Mouse (Mus musculus) kidney, adult 18-20 months (tissue): ENCODE measurements around the gene Atpif1.
"Not testable (repeated sequence)": the region's sequence is repeated elsewhere in the genome, so short reads cannot be mapped to it uniquely, and the experiment has no call there.

Experiments used
- DNase-seq: peaks from one replicate; pipeline ENCODE4 v3.0.0; 2021

Gene Atpif1

GRCm38 (mm10) chr4:132532981-132533916 is at the start of gene Atpif1:
Gene Atpif1 (minus strand): TSS chr4:132533659.
- peak; percentile 89 for DNase-seq

- no peak for DNase-seq
Measured at GRCm38 (mm10) chr4:132574809-132575347, 41.4 kb upstream of the Atpif1 start.

- no peak for DNase-seq
Measured at GRCm38 (mm10) chr4:132573327-132573726, 39.9 kb upstream of the Atpif1 start.

- no peak for DNase-seq
Measured at GRCm38 (mm10) chr4:132571190-132571589, 37.7 kb upstream of the Atpif1 start.

GRCm38 (mm10) chr4:132569115-132569514 is 35.7 kb upstream of the Atpif1 start:
- DNase-seq: no peak

GRCm38 (mm10) chr4:132567361-132567779 is 33.9 kb upstream of the Atpif1 start:
- no peak for DNase-seq

- no peak for DNase-seq
Measured at GRCm38 (mm10) chr4:132565089-132565747, 31.8 kb upstream of the Atpif1 start.

- DNase-seq: no peak
Measured at GRCm38 (mm10) chr4:132563965-132564364, 30.5 kb upstream of the Atpif1 start, which contains the start of gene Ptafr. Gene Ptafr (plus strand): TSS chr4:132564067.

- DNase-seq: no peak
Measured at GRCm38 (mm10) chr4:132563261-132563660, 29.8 kb upstream of the Atpif1 start.

GRCm38 (mm10) chr4:132555550-132555949 is 22.1 kb upstream of the Atpif1 start:
- not testable (repeated sequence) for DNase-seq

- no peak for DNase-seq
Measured at GRCm38 (mm10) chr4:132554653-132555052, 21.2 kb upstream of the Atpif1 start.

- DNase-seq: no peak
Measured at GRCm38 (mm10) chr4:132554221-132554620, 20.8 kb upstream of the Atpif1 start.

- peak; percentile 77 for DNase-seq
Measured at GRCm38 (mm10) chr4:132545851-132546250, 12.4 kb upstream of the Atpif1 start.

GRCm38 (mm10) chr4:132542724-132543123 is 9.3 kb upstream of the Atpif1 start:
- no peak for DNase-seq

- DNase-seq: no peak
Measured at GRCm38 (mm10) chr4:132541413-132541812, 8.0 kb upstream of the Atpif1 start.

GRCm38 (mm10) chr4:132539481-132539880 is 6.0 kb upstream of the Atpif1 start:
- DNase-seq: no peak

- peak; percentile 96 for DNase-seq
Measured at GRCm38 (mm10) chr4:132535406-132536121, 2.1 kb upstream of the Atpif1 start, which contains the start of gene Dnajc8. Gene Dnajc8 (plus strand): TSS chr4:132535550.

- DNase-seq: peak; percentile 53
Measured at GRCm38 (mm10) chr4:132532496-132532895, 963 bp downstream of the Atpif1 start.

- DNase-seq: no peak
Measured at GRCm38 (mm10) chr4:132530033-132530804, 3.2 kb downstream of the Atpif1 start.

GRCm38 (mm10) chr4:132529344-132529743 is 4.1 kb downstream of the Atpif1 start:
- DNase-seq: no peak

GRCm38 (mm10) chr4:132527917-132528522 is 5.4 kb downstream of the Atpif1 start:
- DNase-seq: no peak
